Mouse (Mus musculus) neural tube, embryonic 12.5 days (tissue): ENCODE results near the gene Prdm15. TPM values are rescaled to one million over a fixed set of nuclear protein-coding genes. Genes with fewer than 3 reads are reported as not detected.

Experiments used
- ATAC-seq: fragments of 200-750 bp; cut with Nextera tagmentation; 2 replicates; pipeline ENCODE4 v1.8.0; 2017; ENCODE audit warnings: low read depth, mild to moderate bottlenecking, moderate TSS enrichment, moderate library complexity; ENCODE audit not compliant: low FRiP score
- H3K27ac ChIP-seq: fragments of 300-500 bp; sonication (generic); 2 replicates; pipeline ENCODE4 v1.5.1; 2016
- H3K27me3 ChIP-seq: fragments of 300-500 bp; sonication (generic); replicated peaks from 2 replicates; pipeline ENCODE4 v1.6.1; 2016; ENCODE audit warnings: mild to moderate bottlenecking
- H3K36me3 ChIP-seq: fragments of 300-500 bp; sonication (generic); 2 replicates; pipeline ENCODE4 v1.6.1; 2016; ENCODE audit warnings: mild to moderate bottlenecking
- H3K4me1 ChIP-seq: fragments of 300-500 bp; sonication (generic); 2 replicates; pipeline ENCODE4 v1.6.1; 2016
- H3K4me2 ChIP-seq: fragments of 300-500 bp; sonication (generic); replicated peaks from 2 replicates; pipeline ENCODE4 v1.6.1; 2016; ENCODE audit warnings: mild to moderate bottlenecking
- H3K4me3 ChIP-seq: fragments of 300-500 bp; sonication (generic); 2 replicates; pipeline ENCODE4 v1.5.1; 2016
- H3K9ac ChIP-seq: fragments of 300-500 bp; sonication (generic); 2 replicates; pipeline ENCODE4 v1.6.1; 2016; ENCODE audit warnings: mild to moderate bottlenecking
- H3K9me3 ChIP-seq: fragments of 300-500 bp; sonication (generic); 2 replicates; pipeline ENCODE4 v1.6.1; 2016; ENCODE audit warnings: mild to moderate bottlenecking
- WGBS: fragments of 180-500 bp; shearing (Covaris S2); methylation state at CpG from one replicate; pipeline ENCODE4 v1.1.7; 2016; 5-methylcytosine and 5-hydroxymethylcytosine counted together
- microRNA-seq: library from miRNA; unstranded; fragments of <30 nt; microRNA quantifications from one replicate; pipeline ENCODE4, GENCODE M21; 2017
- polyA plus RNA-seq: library from polyadenylated mRNA; unstranded; fragments of >200 nt; fragmentation: Nextera tagmentation; extraction: Ambion mirVana; gene quantifications from 2 replicates; pipeline ENCODE4 v1.2.1, GENCODE M21; 2016

Gene Prdm15
- polyA plus RNA-seq, 1 experiment from 2014 or later: 14.8 TPM

GRCm38 (mm10) chr16:97763061-97763989 lies 88.3 kb downstream of the Prdm15 start, which contains the start of gene Ripk4:
Gene Ripk4 (minus strand): TSS chr16:97763787.
- WGBS: 1% methylated on average over 88 of the region's 88 CpGs
- H3K27me3 ChIP-seq: peaks cover 62% of the 10 kb centered on the region

GRCm38 (mm10) chr16:97761782-97762181 lies 89.9 kb downstream of the Prdm15 start:
- no peak for ATAC-seq
- peaks cover 61% of the 10 kb centered on the region for H3K27me3 ChIP-seq
- H3K9me3 ChIP-seq: no peaks in the 10 kb centered on the region
- no peak overlapping the region for H3K4me2 ChIP-seq
- H3K9ac ChIP-seq: no peak overlapping the region
- no peaks in the 10 kb centered on the region for H3K36me3 ChIP-seq
- WGBS: 53% methylated on average over 2 of the region's 2 CpGs
- H3K4me3 ChIP-seq: no peak overlapping the region
- H3K4me1 ChIP-seq: peaks cover 6% of the 10 kb centered on the region
- H3K27ac ChIP-seq: no peak overlapping the region

More at GRCm38 (mm10) chr16:97763061-97763989, 88.3 kb downstream of the Prdm15 start, which contains the start of gene Ripk4:
- peak within 1 kb of the TSS; percentile 27; the same call in 1 of the 2 replicates for H3K9ac ChIP-seq
- H3K36me3 ChIP-seq: no peaks in the 10 kb centered on the region
- peak; percentile 70 for ATAC-seq
- peaks cover 6% of the 10 kb centered on the region for H3K4me1 ChIP-seq
- peak within 1 kb of the TSS; percentile 72 for H3K4me2 ChIP-seq
- no peaks in the 10 kb centered on the region for H3K9me3 ChIP-seq
- peak within 1 kb of the TSS; percentile 40 for H3K4me3 ChIP-seq
- H3K27ac ChIP-seq: no peak within 1 kb of the TSS

GRCm38 (mm10) chr16:97759681-97760080 lies 92.0 kb downstream of the Prdm15 start:
- Histone ChIP-seq H3K4me1 (peaks cover 6% of the 10 kb centered on the region), H3K27ac (no peak overlapping the region), H3K4me3 (no peak overlapping the region), H3K9me3 (no peaks in the 10 kb centered on the region), H3K27me3 (peaks cover 40% of the 10 kb centered on the region), H3K4me2 (no peak overlapping the region), H3K36me3 (no peaks in the 10 kb centered on the region), H3K9ac (no peak overlapping the region)
- 41% methylated on average over 3 of the region's 3 CpGs for WGBS
- no peak for ATAC-seq

- Histone ChIP-seq H3K27ac (no peak overlapping the region), H3K9me3 (no peaks in the 10 kb centered on the region), H3K27me3 (peaks cover 26% of the 10 kb centered on the region), H3K36me3 (no peaks in the 10 kb centered on the region), H3K4me2 (no peak overlapping the region), H3K9ac (no peak overlapping the region), H3K4me3 (no peak overlapping the region), H3K4me1 (peaks cover 1% of the 10 kb centered on the region)
- no peak for ATAC-seq
- WGBS: 90% methylated on average over 2 of the region's 2 CpGs
These were observed 93.4 kb downstream of the Prdm15 start for GRCm38 (mm10) chr16:97758288-97758687.

- Histone ChIP-seq H3K27me3 (peaks cover 8% of the 10 kb centered on the region), H3K4me2 (no peak overlapping the region), H3K36me3 (no peaks in the 10 kb centered on the region), H3K9me3 (no peaks in the 10 kb centered on the region), H3K4me1 (no peaks in the 10 kb centered on the region), H3K4me3 (no peak overlapping the region), H3K9ac (no peak overlapping the region), H3K27ac (no peak overlapping the region)
- ATAC-seq: no peak
- 72% methylated on average over 2 of the region's 2 CpGs for WGBS
These were observed 95.2 kb downstream of the Prdm15 start for GRCm38 (mm10) chr16:97756460-97756859.

- no peaks in the 10 kb centered on the region for H3K36me3 ChIP-seq
- 92% methylated on average over 3 of the region's 3 CpGs for WGBS
- H3K4me3 ChIP-seq: no peak overlapping the region
These were observed 99.2 kb downstream of the Prdm15 start for GRCm38 (mm10) chr16:97752316-97752941.

GRCm38 (mm10) chr16:97751884-97752283 lies 99.8 kb downstream of the Prdm15 start:
- 79% methylated on average over 8 of the region's 8 CpGs for WGBS
- ATAC-seq: no peak

More at GRCm38 (mm10) chr16:97752316-97752941, 99.2 kb downstream of the Prdm15 start:
- Histone ChIP-seq H3K27ac (no peak overlapping the region), H3K4me1 (no peaks in the 10 kb centered on the region), H3K4me2 (no peak overlapping the region), H3K9me3 (no peaks in the 10 kb centered on the region), H3K27me3 (no peaks in the 10 kb centered on the region), H3K9ac (no peak overlapping the region)
- ATAC-seq: no peak

GRCm38 (mm10) chr16:97748421-97748820 lies 103.2 kb downstream of the Prdm15 start:
- no peaks in the 10 kb centered on the region for H3K36me3 ChIP-seq
- no peak for ATAC-seq
- WGBS: 93% methylated on average over 6 of the region's 6 CpGs
- H3K4me1 ChIP-seq: no peaks in the 10 kb centered on the region
- no peak overlapping the region for H3K27ac ChIP-seq
- H3K9ac ChIP-seq: no peak overlapping the region
- H3K4me2 ChIP-seq: no peak overlapping the region
- no peaks in the 10 kb centered on the region for H3K9me3 ChIP-seq
- no peak overlapping the region for H3K4me3 ChIP-seq
- H3K27me3 ChIP-seq: no peaks in the 10 kb centered on the region

More at GRCm38 (mm10) chr16:97751884-97752283, 99.8 kb downstream of the Prdm15 start:
- Histone ChIP-seq H3K4me2 (no peak overlapping the region), H3K27me3 (no peaks in the 10 kb centered on the region), H3K27ac (no peak overlapping the region), H3K9me3 (no peaks in the 10 kb centered on the region), H3K9ac (no peak overlapping the region), H3K4me3 (no peak overlapping the region), H3K36me3 (no peaks in the 10 kb centered on the region), H3K4me1 (no peaks in the 10 kb centered on the region)

Small RNAs within 50 kb of the gene (microRNA-seq; reads per million reads assigned to microRNA genes)
- not detected for gene Mir6964

Other genes starting within 250 kb of the Prdm15 start
- 0.08 and 0.35 TPM in 2 replicates for gene Tmprss2, start 240.7 kb downstream of the Prdm15 start, polyA plus RNA-seq
- 0.80 and 1.4 TPM in 2 replicates for gene Ripk4, start 88.1 kb downstream of the Prdm15 start, polyA plus RNA-seq
- gene C2cd2, start 110.7 kb upstream of the Prdm15 start, polyA plus RNA-seq: 16.1 and 17.1 TPM in 2 replicates
- 14.9 and 15.6 TPM in 2 replicates for gene Zbtb21, start 110.8 kb upstream of the Prdm15 start, polyA plus RNA-seq
- gene B230307C23Rik, start 145.5 kb upstream of the Prdm15 start, polyA plus RNA-seq: 19.0 and 20.2 TPM in 2 replicates
- gene A630089N07Rik, start 230.6 kb upstream of the Prdm15 start, polyA plus RNA-seq: 17.4 and 17.6 TPM in 2 replicates